Mouse (Mus musculus): ENCODE results near the gene Tln1. TPM values are rescaled to one million over a fixed set of nuclear protein-coding genes. Genes with fewer than 3 reads are reported as not detected.
"Not testable (repeated sequence)": the region's sequence is repeated elsewhere in the genome, so short reads cannot be mapped to it uniquely, and the experiment has no call there.

The Tln1 gene
- total RNA-seq, 2 experiments from 2014 or later = 111 to 135 TPM

GRCm38 (mm10) chr4:43553891-43554290 lies 8.6 kb downstream of the Tln1 start:
- DNase-seq = no peak
- intact Hi-C loops (cut with DNase I) = loop anchor here (2.0 kb wide), 1 partner anchor 19 kb away; no protein-coding TSS in a partner anchor

GRCm38 (mm10) chr4:43552437-43552836 lies 10.1 kb downstream of the Tln1 start:
- intact Hi-C loops (cut with DNase I) = loop anchor here (2.0 kb wide), 1 partner anchor 18 kb away; no protein-coding TSS in a partner anchor
- no peak for DNase-seq

GRCm38 (mm10) chr4:43551854-43552253 lies 10.6 kb downstream of the Tln1 start:
- DNase-seq = not testable (repeated sequence)
- intact Hi-C loops (cut with DNase I) = loop anchor here (2.0 kb wide), 1 partner anchor 17 kb away; no protein-coding TSS in a partner anchor

GRCm38 (mm10) chr4:43549055-43549454 lies 13.4 kb downstream of the Tln1 start:
- DNase-seq = no peak
- intact Hi-C loops (cut with DNase I) = no loop called here

GRCm38 (mm10) chr4:43547160-43547559 lies 15.3 kb downstream of the Tln1 start:
- intact Hi-C loops (cut with DNase I) = no loop called here
- no peak for DNase-seq

GRCm38 (mm10) chr4:43546375-43547047 lies 16.0 kb downstream of the Tln1 start:
- DNase-seq = no peak
- intact Hi-C loops (cut with DNase I) = no loop called here

- DNase-seq = no peak
- intact Hi-C loops (cut with DNase I) = no loop called here
Observed at GRCm38 (mm10) chr4:43542044-43542443, 20.4 kb downstream of the Tln1 start.

- intact Hi-C loops (cut with DNase I) = no loop called here
- DNase-seq = no peak
Observed at GRCm38 (mm10) chr4:43536031-43536430, 26.5 kb downstream of the Tln1 start.

GRCm38 (mm10) chr4:43535628-43536027 lies 26.9 kb downstream of the Tln1 start:
- intact Hi-C loops (cut with DNase I) = loop anchor here (2.0 kb wide), 1 partner anchor 17 kb away; no protein-coding TSS in a partner anchor
- DNase-seq = no peak

GRCm38 (mm10) chr4:43533270-43533669 lies 29.2 kb downstream of the Tln1 start:
- intact Hi-C loops (cut with DNase I) = loop anchor here (5.0 kb wide), 4 partner anchors 36 to 134 kb away; partner anchors contain the start of genes Arhgef39, Fam221b, Tesk1 and Tmem8b
- no peak for DNase-seq

GRCm38 (mm10) chr4:43530581-43530980 lies 31.9 kb downstream of the Tln1 start:
- peak; percentile 81 to 84 for DNase-seq
- intact Hi-C loops (cut with DNase I) = loop anchor here (5.0 kb wide), 4 partner anchors 33 to 137 kb away; partner anchors contain the start of genes Arhgef39, Fam221b, Tesk1 and Tmem8b

GRCm38 (mm10) chr4:43530081-43530501 lies 32.4 kb downstream of the Tln1 start:
- DNase-seq = peak in 1 of 2 experiments; percentile 34
- intact Hi-C loops (cut with DNase I) = loop anchor here (5.0 kb wide), 4 partner anchors 33 to 137 kb away; partner anchors contain the start of genes Arhgef39, Fam221b, Tesk1 and Tmem8b

GRCm38 (mm10) chr4:43528487-43528886 lies 34.0 kb downstream of the Tln1 start:
- no peak for DNase-seq
- intact Hi-C loops (cut with DNase I) = no loop called here

GRCm38 (mm10) chr4:43527880-43528279 lies 34.6 kb downstream of the Tln1 start:
- DNase-seq = peak in 1 of 2 experiments; percentile 26
- intact Hi-C loops (cut with DNase I) = no loop called here

- intact Hi-C loops (cut with DNase I) = loop anchor here (2.0 to 5.0 kb wide), 2 partner anchors 21 to 37 kb away; partner anchors contain the start of gene Arhgef39
Observed at GRCm38 (mm10) chr4:43519956-43520355, 42.5 kb downstream of the Tln1 start.

GRCm38 (mm10) chr4:43519551-43519950 lies 42.9 kb downstream of the Tln1 start:
- DNase-seq = no peak
- intact Hi-C loops (cut with DNase I) = no loop called here

More at GRCm38 (mm10) chr4:43519956-43520355, 42.5 kb downstream of the Tln1 start:
- peak; percentile 89 to 96 for DNase-seq

GRCm38 (mm10) chr4:43515764-43516708 lies 46.5 kb downstream of the Tln1 start:
- intact Hi-C loops (cut with DNase I) = no loop called here
- DNase-seq = no peak

GRCm38 (mm10) chr4:43513791-43514190 lies 48.7 kb downstream of the Tln1 start:
- no peak for DNase-seq
- intact Hi-C loops (cut with DNase I) = no loop called here

- no peak for DNase-seq
- intact Hi-C loops (cut with DNase I) = no loop called here
Observed at GRCm38 (mm10) chr4:43513300-43513699, 49.2 kb downstream of the Tln1 start.

GRCm38 (mm10) chr4:43512653-43513052 lies 49.8 kb downstream of the Tln1 start:
- intact Hi-C loops (cut with DNase I) = no loop called here
- DNase-seq = no peak

Data from heart, postnatal 14 days (tissue).